Mouse (Mus musculus): Measurements from ENCODE around the gene Magix. TPM values are rescaled to one million over a fixed set of nuclear protein-coding genes. Genes with fewer than 3 reads are reported as not detected.
A peak's percentile ranks its signal among the peaks of the same experiment; 100 is the strongest.
"Not testable (repeated sequence)": the region's sequence is repeated elsewhere in the genome, so short reads cannot be mapped to it uniquely, and the experiment has no call there.

Gene Magix
- polyA plus RNA-seq (2016; fragmentation: Nextera tagmentation; extraction: Ambion mirVana), result 0.08 and 0.13 TPM in 2 replicates

DNA sequence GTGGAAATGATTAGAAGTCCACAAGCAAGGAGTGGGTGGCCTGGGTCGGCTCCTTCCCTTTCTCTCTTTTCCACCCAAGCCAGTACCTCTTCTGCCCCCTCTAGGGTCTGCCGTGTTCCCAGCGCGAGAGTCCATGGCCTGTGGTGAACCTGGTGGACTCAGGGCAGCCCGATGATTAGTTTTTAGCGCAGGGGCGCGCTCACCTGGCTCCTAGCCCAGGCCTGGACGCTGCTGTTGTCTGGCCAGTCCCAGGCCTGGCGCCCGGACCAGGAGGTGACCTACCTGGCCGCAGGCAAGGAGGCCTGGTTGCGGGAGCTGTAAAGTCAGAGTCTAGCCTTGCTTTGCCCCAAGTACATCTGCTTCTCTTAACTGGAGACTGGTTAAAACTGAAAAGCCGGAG lies at the start of gene Magix:
Magix (minus strand) TSS at position 388 of the 400 bp plus-strand sequence.
- Histone ChIP-seq H3K36me3 (no peaks in the 10 kb centered on the region), H3K27me3 (ENCODE audit: low read depth, poor library complexity, severe bottlenecking) (peaks cover 4% of the 10 kb centered on the region; the same call in 1 of the 2 replicates), H3K4me1 (no peaks in the 10 kb centered on the region), H3K27ac (peak within 1 kb of the TSS; percentile 36; the same call in 1 of the 2 replicates), H3K4me3 (peak within 1 kb of the TSS; percentile 45), H3K9me3 (replicated peaks) (no peaks in the 10 kb centered on the region)
- WGBS, result 67% methylated on average over 14 of the region's 14 CpGs
- DNase-seq (ENCODE audit: low spot score), result no peak

GRCm38 (mm10) chrX:7728922-7729265 lies 47.8 kb upstream of the Magix start:
- WGBS, result 30% methylated on average over 4 of the region's 4 CpGs
- H3K27ac ChIP-seq, result peak overlapping the region; percentile 82
- H3K36me3 ChIP-seq, result peaks cover 37% of the 10 kb centered on the region
- 0 out of 2 replicates have a peak, but pooled peaks cover 2% of the 10 kb centered on the region for H3K9me3 ChIP-seq (replicated peaks)
- H3K27me3 ChIP-seq (ENCODE audit: low read depth, poor library complexity, severe bottlenecking), result no peaks in the 10 kb centered on the region
- peak overlapping the region; percentile 57 for H3K4me3 ChIP-seq
- DNase-seq (ENCODE audit: low spot score), result no peak
- 0 out of 2 replicates have a peak, but pooled peaks cover 5% of the 10 kb centered on the region for H3K4me1 ChIP-seq

- WGBS, result 14% methylated on average over 42 of the region's 42 CpGs
- no peaks in the 10 kb centered on the region for H3K27me3 ChIP-seq (ENCODE audit: low read depth, poor library complexity, severe bottlenecking)
- peak within 1 kb of the TSS; percentile 82 for H3K27ac ChIP-seq
- H3K9me3 ChIP-seq (replicated peaks), result 0 out of 2 replicates have a peak, but pooled peaks cover 2% of the 10 kb centered on the region
- H3K36me3 ChIP-seq, result peaks cover 39% of the 10 kb centered on the region
- H3K4me1 ChIP-seq, result 0 out of 2 replicates have a peak, but pooled peaks cover 5% of the 10 kb centered on the region
- H3K4me3 ChIP-seq, result peak within 1 kb of the TSS; percentile 57
- DNase-seq (ENCODE audit: low spot score), result peak; percentile 73
Measured at GRCm38 (mm10) chrX:7728215-7728921, 47.3 kb upstream of the Magix start, which contains the start of gene Praf2. Gene Praf2, plus strand, starts transcription at chrX:7728439.

DNA sequence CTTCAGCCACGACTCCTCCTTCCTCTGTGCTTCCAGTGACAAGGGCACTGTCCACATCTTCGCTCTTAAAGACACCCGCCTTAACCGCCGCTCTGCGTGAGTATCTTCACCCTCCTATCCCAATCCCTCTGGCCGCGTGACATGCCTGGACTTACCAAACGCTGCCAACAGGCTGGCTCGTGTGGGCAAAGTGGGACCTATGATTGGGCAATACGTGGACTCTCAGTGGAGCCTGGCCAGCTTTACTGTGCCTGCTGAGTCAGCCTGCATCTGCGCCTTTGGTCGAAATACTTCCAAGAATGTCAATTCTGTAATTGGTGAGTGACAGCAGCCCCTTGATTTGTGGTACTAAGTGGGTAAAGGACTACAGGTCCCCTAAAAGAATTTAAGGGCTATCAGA lies 46.1 kb upstream of the Magix start:
- no peaks in the 10 kb centered on the region for H3K27me3 ChIP-seq (ENCODE audit: low read depth, poor library complexity, severe bottlenecking)
- WGBS, result 94% methylated on average over 13 of the region's 13 CpGs
- no peak for DNase-seq (ENCODE audit: low spot score)
- H3K27ac ChIP-seq, result no peak overlapping the region
- H3K36me3 ChIP-seq, result peaks cover 36% of the 10 kb centered on the region
- H3K4me3 ChIP-seq, result 0 out of 2 replicates have a peak overlapping the region, but pooled peaks have one; percentile 57
- 0 out of 2 replicates have a peak, but pooled peaks cover 2% of the 10 kb centered on the region for H3K9me3 ChIP-seq (replicated peaks)
- H3K4me1 ChIP-seq, result peaks cover 9% of the 10 kb centered on the region; the same call in 1 of the 2 replicates

DNA sequence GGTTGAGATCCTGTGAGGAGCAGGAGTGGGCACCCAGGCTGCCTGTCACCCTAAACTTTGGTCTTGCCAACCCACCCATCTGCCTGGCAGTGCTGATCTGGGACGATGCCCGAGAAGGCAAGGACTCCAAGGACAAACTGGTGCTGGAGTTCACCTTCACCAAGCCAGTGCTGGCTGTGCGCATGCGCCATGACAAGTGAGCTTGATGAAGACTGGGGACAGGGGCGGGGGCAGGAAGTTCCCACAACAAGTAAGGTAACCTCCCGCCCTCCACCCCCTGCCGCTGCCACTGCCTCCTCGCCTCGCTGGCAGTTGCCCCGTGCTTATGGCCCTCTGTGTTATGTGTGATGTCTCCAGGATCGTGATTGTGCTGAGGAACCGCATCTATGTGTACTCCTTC lies 44.8 kb upstream of the Magix start:
- WGBS, result 94% methylated on average over 12 of the region's 12 CpGs
- Histone ChIP-seq H3K27ac (no peak overlapping the region), H3K9me3 (replicated peaks) (no peaks in the 10 kb centered on the region), H3K4me3 (no peak overlapping the region), H3K4me1 (peaks cover 9% of the 10 kb centered on the region; the same call in 1 of the 2 replicates), H3K36me3 (peaks cover 36% of the 10 kb centered on the region), H3K27me3 (ENCODE audit: low read depth, poor library complexity, severe bottlenecking) (no peaks in the 10 kb centered on the region)
- no peak for DNase-seq (ENCODE audit: low spot score)

GRCm38 (mm10) chrX:7724135-7724534 lies 43.1 kb upstream of the Magix start:
- peaks cover 36% of the 10 kb centered on the region for H3K36me3 ChIP-seq
- H3K9me3 ChIP-seq (replicated peaks), result no peaks in the 10 kb centered on the region
- no peak overlapping the region for H3K27ac ChIP-seq
- H3K27me3 ChIP-seq (ENCODE audit: low read depth, poor library complexity, severe bottlenecking), result no peaks in the 10 kb centered on the region
- 94% methylated on average over 7 of the region's 7 CpGs for WGBS
- H3K4me1 ChIP-seq, result peaks cover 6% of the 10 kb centered on the region; the same call in 1 of the 2 replicates
- H3K4me3 ChIP-seq, result no peak overlapping the region
- no peak for DNase-seq (ENCODE audit: low spot score)

DNA sequence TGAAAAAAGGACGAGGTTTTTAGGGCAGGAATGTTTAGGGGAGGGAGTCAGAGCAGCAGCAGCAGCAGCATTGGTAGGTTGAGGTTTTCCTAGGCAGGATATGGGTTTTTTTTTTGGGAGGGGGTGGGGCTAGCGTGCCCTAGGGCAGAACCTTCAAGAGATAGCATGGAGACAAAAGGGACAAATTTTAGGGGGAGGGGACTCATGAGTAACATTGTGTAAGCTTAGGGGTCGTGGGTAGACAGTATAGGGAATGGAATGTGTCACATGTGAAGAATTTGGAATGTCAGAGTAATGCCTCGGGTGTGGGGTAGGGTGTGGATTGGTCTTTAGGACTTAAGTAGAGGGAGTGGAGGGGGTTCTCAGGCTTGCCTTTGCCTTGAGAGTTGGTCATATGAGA lies 41.6 kb upstream of the Magix start:
- peak overlapping the region; percentile 65 for H3K4me3 ChIP-seq
- H3K27ac ChIP-seq, result no peak overlapping the region
- peaks cover 36% of the 10 kb centered on the region for H3K36me3 ChIP-seq
- H3K27me3 ChIP-seq (ENCODE audit: low read depth, poor library complexity, severe bottlenecking), result no peaks in the 10 kb centered on the region
- WGBS, result 31% methylated on average over 4 of the region's 4 CpGs
- DNase-seq (ENCODE audit: low spot score), result no peak
- H3K4me1 ChIP-seq, result peaks cover 4% of the 10 kb centered on the region; the same call in 1 of the 2 replicates
- no peaks in the 10 kb centered on the region for H3K9me3 ChIP-seq (replicated peaks)

- H3K36me3 ChIP-seq, result peaks cover 31% of the 10 kb centered on the region
- peak overlapping the region; percentile 65 for H3K4me3 ChIP-seq
- no peak for DNase-seq (ENCODE audit: low spot score)
- 12% methylated on average over 11 of the region's 11 CpGs for WGBS
- peaks cover 4% of the 10 kb centered on the region; the same call in 1 of the 2 replicates for H3K4me1 ChIP-seq
- no peaks in the 10 kb centered on the region for H3K27me3 ChIP-seq (ENCODE audit: low read depth, poor library complexity, severe bottlenecking)
- H3K27ac ChIP-seq, result peak overlapping the region; percentile 91
- H3K9me3 ChIP-seq (replicated peaks), result no peaks in the 10 kb centered on the region
Measured at GRCm38 (mm10) chrX:7722282-7722611, 41.2 kb upstream of the Magix start.

DNA sequence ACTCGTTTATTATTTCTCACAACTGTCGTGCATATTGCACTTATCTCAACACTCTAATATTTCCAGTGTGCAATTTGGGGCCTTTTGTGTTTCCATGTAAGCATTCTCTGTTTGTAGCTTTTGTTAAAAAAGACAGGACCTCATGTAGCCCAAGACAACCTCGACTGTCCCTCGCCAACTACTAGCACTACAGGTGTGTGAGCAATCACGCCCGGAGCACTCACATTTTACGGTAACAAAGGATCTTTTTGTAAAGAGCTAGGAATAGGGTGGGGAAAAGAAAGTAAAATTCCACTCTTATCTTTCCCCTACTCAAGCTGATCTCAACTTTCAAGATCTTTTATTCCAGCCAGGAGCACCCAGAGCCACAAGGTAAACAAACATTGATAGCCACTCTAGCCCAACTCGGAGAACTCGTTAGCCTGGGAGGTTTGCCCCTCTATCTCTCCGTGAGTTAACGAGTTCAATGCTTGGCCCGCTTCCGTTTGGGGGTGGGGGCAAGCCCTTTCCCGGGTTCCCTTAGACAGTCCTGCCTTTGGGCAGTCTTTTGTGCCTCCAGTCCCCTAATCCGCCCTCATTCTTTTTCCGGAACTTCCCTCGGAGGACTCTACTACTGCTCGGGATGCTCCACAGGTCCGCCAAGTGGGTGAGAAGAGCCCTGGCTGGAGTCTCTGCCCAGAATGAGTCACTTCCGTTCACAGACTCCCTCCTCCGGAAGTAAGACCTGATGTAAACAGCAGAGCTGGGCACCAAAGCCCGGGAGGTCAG lies 40.6 kb upstream of the Magix start, which contains the start of gene Gm45208:
Gm45208 (plus strand) TSS at position 732 of the 768 bp plus-strand sequence.
- peaks cover 26% of the 10 kb centered on the region for H3K36me3 ChIP-seq
- 18% methylated on average over 22 of the region's 22 CpGs for WGBS
- peaks cover 4% of the 10 kb centered on the region; the same call in 1 of the 2 replicates for H3K4me1 ChIP-seq
- peak within 1 kb of the TSS; percentile 65 for H3K4me3 ChIP-seq
- H3K27ac ChIP-seq, result peak within 1 kb of the TSS; percentile 91
- DNase-seq (ENCODE audit: low spot score), result peak; percentile 70
- H3K27me3 ChIP-seq (ENCODE audit: low read depth, poor library complexity, severe bottlenecking), result no peaks in the 10 kb centered on the region
- no peaks in the 10 kb centered on the region for H3K9me3 ChIP-seq (replicated peaks)

DNA sequence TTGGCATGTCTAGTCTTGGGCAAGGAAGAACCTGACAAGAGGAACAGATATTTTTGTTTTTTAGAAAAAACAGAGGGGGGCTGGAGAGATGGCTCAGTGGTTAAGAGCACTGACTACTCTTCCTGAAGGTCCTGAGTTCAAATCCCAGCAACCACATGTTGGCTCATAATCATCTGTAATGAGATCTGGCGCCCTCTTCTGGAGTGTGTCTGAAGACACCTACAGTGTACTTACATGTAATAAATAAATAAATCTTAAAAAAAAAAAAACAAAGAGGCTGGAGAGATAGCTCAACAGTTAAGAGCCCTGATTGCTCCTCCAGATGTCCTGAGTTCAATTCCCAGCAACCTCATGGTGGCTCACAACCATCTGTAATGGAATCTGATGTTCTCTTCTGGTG lies 35.0 kb upstream of the Magix start:
- DNase-seq (ENCODE audit: low spot score); H3K27me3 ChIP-seq (ENCODE audit: low read depth, poor library complexity, severe bottlenecking); H3K4me3 ChIP-seq; H3K4me1 ChIP-seq; H3K9me3 ChIP-seq (replicated peaks); H3K27ac ChIP-seq; H3K36me3 ChIP-seq: not testable (repeated sequence)
- 31% methylated on average over 1 of the region's 1 CpGs for WGBS

DNA sequence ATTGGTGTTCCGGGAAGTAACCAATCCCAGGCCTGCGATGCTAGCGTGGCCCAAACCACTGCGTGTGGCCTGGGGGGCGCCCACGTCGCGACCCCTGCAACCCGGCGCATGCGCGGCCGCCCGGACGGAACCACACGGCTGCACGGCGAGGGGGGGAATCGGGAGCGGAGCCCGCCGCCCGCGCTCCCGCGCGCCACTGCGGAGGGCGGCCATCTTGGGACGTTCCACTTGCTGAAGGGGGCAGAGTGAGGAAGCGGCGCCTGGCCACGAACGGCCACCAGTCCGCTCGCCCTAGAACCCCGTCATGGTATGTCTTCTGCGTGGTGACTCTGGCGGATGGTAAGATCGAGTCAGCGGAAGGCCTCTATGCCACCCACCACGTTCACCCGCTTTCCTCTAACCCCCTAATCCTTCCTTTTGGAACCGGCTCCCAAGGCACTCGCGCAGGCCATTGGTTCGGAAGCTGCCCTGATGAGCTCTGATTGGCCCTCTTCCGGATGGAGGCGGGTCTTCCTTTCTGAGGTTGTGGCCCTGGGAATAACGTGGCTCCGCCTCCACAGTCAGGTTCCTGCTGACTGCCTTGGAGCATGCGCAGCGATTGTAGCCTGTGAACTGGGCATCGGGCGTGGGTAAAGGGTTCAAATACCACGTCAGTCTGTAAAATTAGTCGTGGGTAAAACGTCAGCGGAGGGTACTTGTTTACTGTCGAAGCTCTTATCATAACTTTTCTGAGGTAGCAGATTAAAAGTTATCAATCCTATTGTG lies 33.3 kb upstream of the Magix start, which contains the start of gene Wdr45:
Wdr45 (plus strand) TSS at position 199 of the 765 bp plus-strand sequence.
- peak within 1 kb of the TSS; percentile 48 for H3K4me3 ChIP-seq
- not testable (repeated sequence) for H3K9me3 ChIP-seq (replicated peaks); H3K36me3 ChIP-seq; H3K27me3 ChIP-seq (ENCODE audit: low read depth, poor library complexity, severe bottlenecking); H3K4me1 ChIP-seq
- H3K27ac ChIP-seq, result peak within 1 kb of the TSS; percentile 74
- WGBS, result 17% methylated on average over 45 of the region's 60 CpGs
- DNase-seq (ENCODE audit: low spot score), result peak; percentile 82

GRCm38 (mm10) chrX:7713764-7714134 lies 32.7 kb upstream of the Magix start:
- H3K27me3 ChIP-seq (ENCODE audit: low read depth, poor library complexity, severe bottlenecking); H3K4me1 ChIP-seq; DNase-seq (ENCODE audit: low spot score); H3K9me3 ChIP-seq (replicated peaks): not testable (repeated sequence)
- Histone ChIP-seq H3K27ac (peak overlapping the region; percentile 66; the same call in 1 of the 2 replicates), H3K4me3 (peak overlapping the region; percentile 48), H3K36me3 (peaks cover 12% of the 10 kb centered on the region)
- 23% methylated on average over 6 of the region's 12 CpGs for WGBS
